Mouse (Mus musculus) adrenal gland, adult 18-20 months (tissue): Measurements from ENCODE around the gene St6galnac5. TPM values are rescaled to one million over a fixed set of nuclear protein-coding genes. Genes with fewer than 3 reads are reported as not detected.
A peak's percentile ranks its signal among the peaks of the same experiment; 100 is the strongest.

Source experiments
- DNase-seq, 2 experiments: peaks; one replicate each; pipeline ENCODE4 v3.0.0; 2021 to 2022; ENCODE audit warnings: low spot score in 2 of 2
- long read RNA-seq, 2 experiments: library from polyadenylated mRNA; stranded (forward); transcript quantifications; one replicate each; pipeline ENCODE4 v2.0.0; 2021
- total RNA-seq, 2 experiments: library from RNA; stranded (reverse); gene quantifications; 1 replicate in 1 of 2; 2 replicates in 1 of 2; pipeline ENCODE4 v1.2.3; 2021

The St6galnac5 gene
- under 1 TPM; 0.42 to 0.53 TPM for total RNA-seq
- long read RNA-seq, experiment 1 = 0 reads
- long read RNA-seq, experiment 2, full-length matches to known transcripts = 1 of 1 reads
- long read RNA-seq, experiment 2, partial matches to known transcripts = 0 of 1 reads
- long read RNA-seq, experiment 2, other reads (novel, unspliced or antisense) = 0 of 1 reads

DNA sequence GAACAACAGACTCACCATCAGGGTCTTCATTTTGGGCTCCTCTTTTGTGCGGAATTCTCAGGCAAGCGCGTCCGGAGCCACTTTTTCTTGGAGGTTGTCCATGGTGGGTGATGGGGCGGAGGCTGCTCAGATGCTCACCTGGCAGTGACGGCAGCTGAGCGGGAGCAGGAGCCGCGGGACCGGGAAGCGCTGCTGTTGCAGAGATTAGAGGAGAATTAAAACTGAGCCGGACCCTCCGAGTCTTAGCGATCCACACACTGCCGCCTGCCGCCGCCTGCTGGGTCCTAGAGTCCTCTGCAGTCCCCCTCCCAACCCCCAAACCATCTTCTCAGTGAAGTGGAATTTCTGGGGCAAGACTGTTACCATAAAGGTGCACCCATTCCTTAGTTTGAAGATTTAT lies at the start of gene St6galnac5:
Gene St6galnac5 (minus strand): TSS at position 259 of the 400 bp plus-strand sequence.
- no peak for DNase-seq

DNA sequence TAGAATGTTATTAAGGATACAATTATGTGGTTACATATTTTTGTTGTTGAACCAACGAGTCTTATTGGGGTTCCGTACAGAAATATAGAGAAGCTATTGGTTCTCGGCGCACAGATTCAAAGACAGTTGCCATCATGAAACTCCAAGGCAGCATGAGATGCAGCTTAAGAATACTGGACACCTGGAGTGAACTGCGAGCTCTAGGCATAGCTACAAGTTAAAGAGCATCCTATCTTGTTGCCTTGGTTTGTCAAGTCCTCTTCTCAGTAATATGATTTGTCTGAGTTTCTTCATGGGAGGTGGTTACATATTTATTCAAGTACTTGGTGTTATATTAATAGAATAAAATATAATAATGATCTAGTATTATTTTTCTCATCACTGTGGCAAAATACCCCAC lies 48.7 kb upstream of the St6galnac5 start:
- no peak for DNase-seq

DNA sequence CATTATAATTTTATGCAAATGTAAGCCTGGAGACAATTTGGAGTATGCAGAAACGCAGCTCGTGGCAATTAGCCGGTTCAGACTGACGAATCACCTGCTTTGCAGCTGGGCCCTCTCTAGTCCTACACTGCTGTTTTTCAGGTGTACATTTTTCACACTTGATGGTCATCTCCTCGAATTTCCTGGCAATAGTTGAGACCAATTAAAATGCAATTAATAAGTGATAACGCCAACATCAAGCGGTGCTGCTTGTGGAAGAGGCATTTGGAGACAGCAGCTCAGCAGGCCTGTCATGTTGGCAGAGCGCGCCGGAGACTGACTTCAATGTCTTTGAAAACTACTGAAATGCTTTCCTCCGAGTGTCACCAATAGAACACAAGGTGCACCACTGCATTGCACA lies 42.0 kb upstream of the St6galnac5 start:
- no peak for DNase-seq

DNA sequence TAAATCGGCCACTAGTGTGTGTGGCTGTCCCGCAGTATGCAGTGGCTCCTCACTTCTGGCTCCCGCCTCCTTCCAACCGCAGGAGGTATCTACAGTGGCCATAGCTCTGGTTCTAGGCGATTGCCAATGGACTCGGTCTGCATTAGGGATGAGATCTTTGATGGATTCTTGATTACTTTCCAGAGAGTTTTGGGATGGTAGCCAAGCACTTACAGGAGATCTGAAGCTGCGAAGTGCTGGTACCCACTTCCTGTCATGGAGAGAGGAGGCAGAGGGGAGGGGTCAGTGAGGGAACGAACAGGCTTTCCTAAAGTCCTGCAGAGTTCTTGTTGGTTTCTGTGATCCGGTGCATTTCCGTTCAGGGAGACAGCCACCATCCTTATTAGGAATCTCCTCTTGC lies 36.0 kb upstream of the St6galnac5 start:
- DNase-seq = no peak

DNA sequence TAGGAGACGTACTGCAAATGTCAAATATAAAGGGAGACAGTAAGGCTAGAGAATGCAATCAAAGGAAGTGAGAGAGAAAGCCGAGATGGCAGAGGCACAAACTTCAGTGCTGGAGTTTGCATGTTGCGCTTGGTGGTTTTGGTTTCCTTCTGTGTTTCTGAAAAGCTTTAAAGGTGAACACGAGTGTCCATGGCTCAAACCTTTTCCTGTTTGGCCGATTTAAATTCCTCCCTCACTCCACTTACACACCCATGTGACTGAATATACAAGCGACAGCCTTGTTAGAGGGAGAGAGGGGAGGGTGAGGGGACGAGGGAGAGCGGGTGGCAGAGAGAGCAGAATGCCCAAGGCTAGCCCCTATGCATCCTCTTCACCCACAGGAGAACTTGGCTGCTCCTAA lies 34.3 kb upstream of the St6galnac5 start:
- no peak for DNase-seq

DNA sequence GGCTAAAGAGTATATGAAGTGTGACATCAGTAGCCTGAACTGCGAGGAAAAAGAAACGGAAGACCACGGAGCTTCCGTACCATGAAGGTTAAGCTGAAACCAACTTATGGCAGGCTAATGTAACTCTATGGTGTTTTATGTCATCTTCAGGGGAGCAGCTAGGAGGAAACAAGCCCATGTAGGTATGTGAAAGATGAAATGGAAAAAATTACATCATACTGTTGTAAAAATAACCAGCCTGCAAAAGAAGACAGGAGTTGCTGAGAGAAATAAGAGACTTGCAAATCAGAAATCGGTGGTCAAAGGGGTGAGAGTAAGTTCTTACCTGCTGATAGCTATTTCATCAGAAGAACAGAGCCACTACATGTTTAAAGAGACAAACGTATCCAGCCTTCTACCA lies 24.8 kb upstream of the St6galnac5 start:
- no peak for DNase-seq

DNA sequence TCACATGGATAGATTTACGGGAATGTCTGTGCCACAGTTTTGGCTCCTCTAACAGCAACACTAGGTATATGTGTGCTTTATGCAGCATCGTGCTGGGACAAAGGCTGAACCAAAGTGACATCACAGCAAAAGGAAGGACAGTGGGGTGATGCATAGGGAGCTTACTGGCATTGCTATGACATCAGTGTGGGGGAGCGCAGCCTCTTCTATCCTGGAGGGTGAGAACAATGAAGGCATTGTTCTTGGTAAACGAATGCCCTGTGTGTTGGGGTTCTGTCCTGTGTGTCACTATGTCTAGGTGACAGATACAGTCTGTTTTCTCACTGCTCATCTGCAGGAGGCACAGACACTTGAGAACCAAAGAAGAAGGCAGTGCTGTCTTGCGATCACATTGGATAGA lies 16.9 kb upstream of the St6galnac5 start:
- DNase-seq = no peak

DNA sequence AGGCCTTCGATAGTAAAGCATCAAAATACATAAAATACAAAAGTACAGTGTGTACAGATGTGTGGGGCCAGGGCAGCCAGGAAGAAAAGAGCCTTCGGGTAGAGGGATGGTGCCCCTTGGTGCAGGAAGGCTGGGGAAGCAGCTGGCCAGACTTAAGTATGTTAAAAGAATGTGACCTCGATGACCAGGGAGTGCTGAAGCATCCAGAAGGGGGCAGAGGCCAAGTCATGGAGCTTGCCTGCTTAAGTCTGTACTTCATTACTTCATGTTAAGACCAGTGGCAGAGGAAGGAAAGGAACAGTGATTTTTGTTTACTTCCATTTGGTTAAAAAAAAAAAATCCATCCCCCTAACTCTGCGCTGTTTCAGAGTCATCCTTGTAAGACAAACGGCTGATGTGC lies 16.1 kb upstream of the St6galnac5 start:
- no peak for DNase-seq

DNA sequence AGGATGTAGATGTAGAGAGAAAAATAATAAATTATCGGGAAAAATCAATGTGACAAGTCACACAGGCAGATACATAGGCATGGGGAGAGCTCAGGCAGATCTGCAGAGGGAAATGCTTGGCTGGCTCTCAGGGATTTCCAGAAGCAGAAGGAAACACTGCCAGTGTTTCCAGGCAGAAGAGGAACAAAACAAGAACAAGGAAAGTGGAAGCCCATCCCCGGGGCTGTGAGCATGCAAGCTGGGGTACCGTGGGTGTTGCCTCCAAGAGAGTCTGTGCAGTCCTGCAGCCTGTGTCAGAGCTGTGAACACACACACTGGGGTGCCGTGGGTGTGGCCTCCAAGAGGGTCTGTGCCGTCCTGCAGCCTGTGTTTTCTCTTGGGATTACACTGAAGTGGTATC lies 11.6 kb upstream of the St6galnac5 start:
- no peak for DNase-seq

DNA sequence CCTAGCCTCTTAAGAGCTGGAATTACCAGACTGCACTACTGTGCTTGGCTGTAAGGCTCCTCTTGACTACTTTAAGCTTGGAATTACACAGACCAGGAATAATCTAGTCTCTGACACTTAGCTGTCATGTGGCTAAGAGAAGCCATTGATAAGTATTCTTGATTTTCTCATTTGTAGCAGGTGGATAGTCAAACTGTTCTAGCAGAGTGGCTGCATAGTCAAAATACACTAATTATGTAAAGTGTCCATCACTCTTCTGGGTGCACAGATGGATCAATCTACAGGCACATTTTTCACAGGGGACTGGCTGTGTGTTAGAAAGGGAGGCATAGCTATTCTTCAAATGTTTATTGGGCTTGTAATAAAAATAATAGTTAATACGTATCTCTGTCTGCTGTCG lies 8.7 kb upstream of the St6galnac5 start:
- no peak for DNase-seq

DNA sequence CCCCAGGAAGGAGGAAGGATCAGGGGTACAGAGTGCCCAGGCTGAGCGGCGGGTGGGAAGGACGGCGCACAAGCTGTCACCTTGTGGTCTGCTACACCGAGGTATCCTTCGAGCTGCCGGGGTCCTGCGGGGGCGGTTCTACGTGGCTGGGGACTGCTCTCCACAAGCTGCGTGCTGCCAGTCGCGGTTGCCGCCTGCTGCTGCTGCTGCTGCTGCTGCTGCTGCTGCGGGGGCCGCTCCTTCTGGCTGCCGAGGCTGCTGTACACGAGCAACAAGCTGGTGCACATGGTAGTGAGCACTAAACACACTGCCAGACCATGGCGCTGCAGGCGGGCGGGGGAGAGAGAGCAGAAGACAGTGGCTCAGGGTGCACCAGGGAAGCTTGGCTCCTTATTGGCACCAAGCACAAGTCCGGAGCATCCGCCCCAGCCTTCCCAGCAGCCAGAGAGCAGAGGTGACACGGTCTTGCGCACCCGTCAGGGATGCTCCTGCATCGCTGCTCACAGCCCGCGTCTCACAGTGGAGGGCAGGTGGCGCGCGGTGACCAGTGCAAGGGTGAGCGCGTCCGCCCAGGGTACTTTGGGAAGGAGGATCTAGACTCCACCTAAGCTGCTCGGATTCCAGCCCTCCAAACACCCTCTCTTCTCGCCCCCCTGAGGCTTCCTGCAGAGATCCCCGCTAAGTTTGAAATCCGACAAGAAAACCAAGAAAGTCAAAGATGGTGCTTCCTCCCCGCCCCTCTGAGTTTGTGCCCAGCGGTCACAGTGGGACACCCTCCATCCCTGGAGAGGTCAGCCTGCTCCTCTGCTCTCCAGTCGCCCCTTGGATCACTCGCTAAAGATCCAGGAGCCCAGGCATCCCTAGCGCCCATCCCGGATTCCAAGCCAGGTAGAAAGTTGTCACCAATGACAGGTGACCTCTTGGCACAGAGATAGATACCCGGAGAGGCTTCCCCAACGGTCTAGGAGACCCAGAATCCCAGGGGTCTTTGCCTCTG lies 770 bp downstream of the St6galnac5 start:
- DNase-seq = no peak

DNA sequence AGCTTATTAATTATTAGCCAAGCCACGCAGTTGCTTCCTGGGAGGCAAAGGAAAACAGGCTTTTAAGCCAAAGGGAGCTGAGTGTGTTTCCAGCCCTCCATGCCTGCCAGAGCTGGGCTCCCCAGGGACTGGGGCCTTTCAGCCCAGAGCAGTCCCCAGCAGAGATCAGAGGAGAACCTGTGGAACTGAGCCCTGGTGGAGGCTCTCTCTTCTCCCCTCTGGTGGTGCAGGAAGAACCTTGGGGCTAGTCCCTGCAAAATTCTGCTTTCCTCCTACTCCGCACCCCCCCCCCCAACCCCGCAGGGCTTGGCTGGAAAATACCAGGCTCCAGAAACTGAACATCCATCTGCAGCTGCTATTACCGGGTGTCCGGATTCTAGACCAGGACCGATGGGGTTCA lies 1.6 kb downstream of the St6galnac5 start:
- no peak for DNase-seq

DNA sequence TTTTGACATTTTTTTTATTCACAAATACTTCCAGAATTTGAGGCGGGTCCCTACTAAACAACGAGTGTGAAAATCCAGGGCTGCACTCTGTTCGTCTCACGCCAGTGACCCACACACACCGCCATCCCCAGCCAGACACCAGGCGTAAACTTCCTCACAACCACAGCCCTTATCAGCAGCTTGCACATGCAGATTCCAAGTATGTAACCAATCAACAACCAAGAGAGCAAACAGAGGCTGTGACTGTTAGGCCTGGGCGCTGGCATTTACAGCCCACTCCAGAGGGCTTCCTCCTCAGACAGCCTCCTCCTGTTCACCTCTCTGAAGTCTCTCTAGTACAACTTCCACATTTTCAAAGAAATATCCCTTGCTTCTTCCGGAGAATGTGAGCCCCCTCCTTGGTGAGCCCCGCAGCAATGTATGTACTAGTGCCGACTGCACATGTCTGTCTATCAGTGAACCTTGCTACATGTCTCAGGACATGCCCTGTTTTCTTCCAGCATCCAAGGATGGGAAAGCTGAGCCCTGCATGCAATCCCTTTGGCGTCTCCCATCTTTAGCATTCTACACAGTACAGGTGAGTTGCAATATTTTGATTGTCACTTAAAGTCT lies 2.5 kb downstream of the St6galnac5 start:
- no peak for DNase-seq

DNA sequence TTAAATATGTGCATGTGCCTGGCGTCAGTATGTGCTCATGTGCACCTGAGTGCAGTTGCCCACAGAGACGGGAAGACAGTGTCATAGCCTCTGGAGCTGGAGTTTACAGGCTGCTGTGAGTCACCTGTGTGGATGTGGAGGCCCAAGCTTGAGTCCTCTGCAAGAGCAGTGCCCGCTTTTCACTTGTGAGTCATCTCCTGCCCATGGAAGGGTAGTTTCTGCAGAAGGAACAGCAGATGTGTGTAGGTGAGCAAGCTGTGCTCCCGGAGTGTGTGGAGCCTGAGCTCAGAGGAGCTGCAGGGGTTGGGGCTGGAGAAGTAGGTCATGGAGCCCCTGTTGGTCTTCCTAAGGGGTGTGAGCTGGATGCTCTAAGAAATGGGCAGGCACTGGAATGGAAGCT lies 10.7 kb downstream of the St6galnac5 start:
- DNase-seq = no peak

DNA sequence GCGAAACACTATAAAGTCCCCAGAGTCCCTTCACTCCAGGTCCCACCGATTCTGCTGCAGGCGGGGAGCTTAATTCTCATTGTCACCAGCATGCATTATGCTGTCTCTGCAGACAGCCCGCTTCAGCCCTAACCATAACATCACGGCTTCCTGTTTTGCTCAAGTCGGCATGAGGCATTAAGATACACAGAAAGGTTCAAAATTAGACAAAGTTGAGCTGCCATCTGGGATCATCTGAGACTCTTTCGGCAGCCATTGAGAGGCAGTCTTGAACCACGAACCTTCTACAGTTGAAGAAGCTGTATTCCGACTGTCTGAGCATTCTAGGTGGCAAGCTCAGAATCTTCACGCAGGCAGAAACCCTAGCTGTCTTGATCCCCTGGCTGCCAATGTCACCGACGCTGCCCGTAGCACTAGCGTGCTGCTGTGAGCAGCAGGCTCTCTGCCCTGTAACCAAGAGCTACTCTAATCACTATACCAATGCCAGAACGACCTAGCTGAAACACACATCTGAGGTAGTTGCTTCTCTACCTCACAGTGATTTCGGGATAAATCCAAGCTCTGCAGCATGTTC lies 12.2 kb downstream of the St6galnac5 start:
- DNase-seq = no peak

DNA sequence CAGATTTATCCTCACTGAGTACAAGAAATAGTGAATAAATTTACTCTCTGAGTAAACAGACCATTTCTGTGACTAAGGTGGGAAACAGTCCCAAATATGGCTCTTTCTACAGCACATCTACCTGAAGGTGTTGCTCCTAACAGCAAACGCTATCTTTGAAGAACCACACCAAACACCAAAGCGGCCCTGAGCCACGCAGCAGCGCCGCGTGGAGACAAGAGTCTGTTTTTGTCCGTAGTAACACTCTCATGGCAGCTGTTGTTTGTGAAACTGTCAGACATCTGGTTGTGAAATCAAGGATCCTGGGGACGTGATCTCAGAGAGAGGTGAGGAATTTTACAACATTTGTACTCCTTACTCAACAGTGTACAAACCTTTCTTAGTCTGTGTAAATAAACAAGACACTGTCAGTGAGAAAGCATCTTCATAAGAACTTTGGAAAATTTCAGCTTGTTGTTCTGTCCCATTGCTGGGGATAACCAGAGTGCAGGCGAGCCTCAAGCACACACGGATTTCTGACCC lies 20.1 kb downstream of the St6galnac5 start:
- no peak for DNase-seq

DNA sequence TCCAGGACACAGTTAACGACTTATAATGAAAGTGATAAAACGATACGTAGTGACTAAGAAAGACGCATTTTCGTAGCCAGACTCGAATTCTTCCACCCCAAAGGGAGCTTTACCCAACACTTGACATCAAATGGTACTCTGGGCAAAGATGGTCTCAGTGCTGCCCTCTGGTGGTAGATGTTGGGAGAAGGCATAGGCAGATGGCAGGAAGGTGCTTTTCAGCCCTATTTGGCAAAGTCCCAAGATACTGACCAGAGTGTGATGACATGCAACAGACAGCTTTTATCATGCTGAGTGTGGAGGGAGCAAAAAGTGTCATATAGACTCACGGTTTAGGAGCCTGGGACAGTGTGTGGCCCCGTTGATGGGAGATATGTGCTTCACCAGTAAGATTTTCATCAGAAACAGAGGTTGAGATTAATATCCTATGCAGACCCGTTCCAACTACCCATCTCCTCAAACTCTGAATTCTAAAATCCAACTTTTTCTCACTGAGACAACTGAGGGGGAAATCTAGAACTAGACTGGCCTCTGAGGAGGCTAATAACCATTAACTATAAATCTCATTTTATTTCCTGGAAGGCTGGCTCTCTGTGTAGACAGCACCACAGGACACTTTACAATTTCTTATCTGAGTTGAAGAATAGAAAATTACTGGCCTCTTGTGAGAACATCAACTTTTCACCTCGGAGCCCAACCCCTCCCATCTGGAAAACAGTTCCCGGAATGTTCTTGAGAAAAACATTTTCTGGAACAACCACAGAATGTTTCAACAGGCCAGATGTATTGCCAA lies 23.5 kb downstream of the St6galnac5 start:
- peak; percentile 50 to 55 for DNase-seq

DNA sequence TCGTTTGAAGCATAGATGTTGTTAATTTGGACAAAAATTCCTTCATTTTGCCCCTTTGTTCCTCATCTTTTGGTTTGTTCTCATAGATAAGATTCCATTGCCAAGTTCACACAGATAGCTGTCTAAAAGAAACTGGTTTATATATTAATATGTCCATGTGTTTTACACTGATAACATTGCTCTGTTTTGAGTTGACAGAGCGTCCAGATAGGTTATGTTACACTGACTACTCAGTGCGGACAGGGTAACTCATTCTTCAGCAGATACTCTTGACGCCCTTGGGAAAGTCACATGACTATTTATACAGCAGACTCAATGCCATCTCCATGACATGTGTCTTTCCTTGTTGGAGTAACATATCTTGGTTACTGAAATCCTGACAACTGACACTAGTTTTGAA lies 25.3 kb downstream of the St6galnac5 start:
- no peak for DNase-seq

DNA sequence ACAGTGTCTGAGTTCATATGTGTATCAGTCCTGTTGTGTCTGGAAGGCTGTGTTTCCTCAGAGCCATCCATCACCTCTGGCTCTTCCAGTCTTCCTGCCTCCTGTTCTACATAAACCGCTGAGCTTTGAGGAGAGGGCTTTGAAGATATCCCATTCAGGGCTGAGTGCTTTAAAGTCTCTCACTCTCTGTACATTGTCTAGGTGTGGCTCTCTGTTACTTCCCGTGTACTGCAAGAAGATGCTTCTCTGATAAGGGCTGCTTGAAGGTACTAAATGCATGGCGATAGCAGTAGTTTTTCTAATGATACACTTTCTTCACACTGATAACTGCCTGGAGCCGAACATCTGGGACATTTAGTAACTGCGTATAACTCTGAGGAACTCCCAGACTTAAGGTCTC lies 26.0 kb downstream of the St6galnac5 start:
- DNase-seq = no peak

DNA sequence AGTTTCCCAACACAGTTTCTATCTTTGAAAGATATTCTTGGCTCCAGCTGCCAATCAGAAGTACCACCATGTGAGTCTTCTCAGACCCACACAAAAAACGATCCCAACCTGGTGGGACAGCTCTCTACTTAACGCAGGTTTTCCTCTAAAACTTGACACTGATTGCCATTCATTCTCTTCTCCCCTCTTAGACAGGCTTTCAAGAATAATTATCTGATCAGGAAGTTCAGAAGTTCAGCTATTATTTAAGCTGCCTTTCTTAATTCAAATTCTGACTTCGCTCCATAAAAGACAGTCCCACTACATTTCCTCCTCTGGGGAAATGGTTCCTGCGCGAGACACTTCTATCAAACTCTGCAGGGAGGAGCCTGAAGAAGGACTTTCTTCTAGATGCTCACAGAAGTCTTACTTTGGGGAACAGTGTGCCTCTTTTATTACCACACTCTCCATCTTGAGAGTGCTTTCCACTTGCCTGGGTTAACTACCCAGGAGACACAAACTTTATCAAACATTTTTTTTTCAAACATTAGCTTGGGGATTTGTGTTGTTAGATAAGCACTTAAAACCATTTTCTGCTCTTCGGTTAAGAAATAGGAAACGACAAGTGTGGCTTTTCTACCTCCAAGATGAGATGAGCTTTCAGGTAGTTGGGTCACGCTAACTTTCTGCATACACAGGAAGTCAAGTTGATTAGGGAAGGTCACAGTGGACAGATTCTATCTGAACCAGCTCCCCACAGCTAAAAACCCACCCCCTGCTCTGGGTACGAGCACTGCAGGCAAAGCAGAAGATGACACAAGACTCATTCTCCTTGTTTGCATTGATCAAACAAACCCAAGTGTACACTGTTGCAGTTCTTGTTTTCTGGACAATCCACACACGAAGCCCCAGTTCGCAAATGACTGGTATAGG lies 30.2 kb downstream of the St6galnac5 start:
- DNase-seq = no peak
